Mouse (Mus musculus) gonadal fat pad, adult 2 months (tissue): ENCODE results near the gene Glp2r. TPM values are rescaled to one million over a fixed set of nuclear protein-coding genes. Genes with fewer than 3 reads are reported as not detected.

Experiments used
- DNase-seq: peaks from one replicate; pipeline ENCODE4 v3.0.0-alpha.2; 2012; ENCODE audit warnings: low read depth
- polyA plus RNA-seq: library from polyadenylated mRNA; depleted of rRNA; stranded (reverse); fragments of >200 nt; gene quantifications from 2 replicates; pipeline ENCODE4 v1.2.3, GENCODE M21; 2012

The Glp2r gene
- polyA plus RNA-seq, 1 experiment: 0.07 TPM

GRCm38 (mm10) chr11:67728726-67729125 lies 42.2 kb downstream of the Glp2r start:
- DNase-seq: no peak

GRCm38 (mm10) chr11:67727095-67727494 lies 43.9 kb downstream of the Glp2r start:
- DNase-seq: no peak

GRCm38 (mm10) chr11:67723231-67724013 lies 47.5 kb downstream of the Glp2r start:
- DNase-seq: no peak

- DNase-seq: no peak
Measured at GRCm38 (mm10) chr11:67722399-67723156, 48.4 kb downstream of the Glp2r start.

GRCm38 (mm10) chr11:67721485-67721884 lies 49.5 kb downstream of the Glp2r start:
- DNase-seq: no peak

- DNase-seq: no peak
Measured at GRCm38 (mm10) chr11:67715382-67715781, 55.6 kb downstream of the Glp2r start.

GRCm38 (mm10) chr11:67712976-67713375 lies 58.0 kb downstream of the Glp2r start:
- no peak for DNase-seq

GRCm38 (mm10) chr11:67694703-67695376 lies 76.1 kb downstream of the Glp2r start, which contains the start of gene Rcvrn:
Gene Rcvrn, plus strand, starts transcription at chr11:67695326.
- no peak for DNase-seq

- DNase-seq: no peak
Measured at GRCm38 (mm10) chr11:67686109-67686508, 84.8 kb downstream of the Glp2r start.

- DNase-seq: no peak
Measured at GRCm38 (mm10) chr11:67681871-67682270, 89.1 kb downstream of the Glp2r start.

GRCm38 (mm10) chr11:67679930-67680329 lies 91.0 kb downstream of the Glp2r start:
- DNase-seq: no peak

- no peak for DNase-seq
Measured at GRCm38 (mm10) chr11:67679300-67679699, 91.7 kb downstream of the Glp2r start.

- no peak for DNase-seq
Measured at GRCm38 (mm10) chr11:67675562-67676540, 95.1 kb downstream of the Glp2r start.

GRCm38 (mm10) chr11:67672140-67672539 lies 98.8 kb downstream of the Glp2r start:
- no peak for DNase-seq

GRCm38 (mm10) chr11:67670031-67670430 lies 100.9 kb downstream of the Glp2r start:
- no peak for DNase-seq

- no peak for DNase-seq
Measured at GRCm38 (mm10) chr11:67668460-67669007, 102.4 kb downstream of the Glp2r start.

GRCm38 (mm10) chr11:67667531-67668332 lies 103.2 kb downstream of the Glp2r start:
- peak; percentile 36 for DNase-seq

- no peak for DNase-seq
Measured at GRCm38 (mm10) chr11:67666129-67666528, 104.8 kb downstream of the Glp2r start.

- no peak for DNase-seq
Measured at GRCm38 (mm10) chr11:67664918-67665317, 106.0 kb downstream of the Glp2r start.

- DNase-seq: no peak
Measured at GRCm38 (mm10) chr11:67664261-67664660, 106.7 kb downstream of the Glp2r start.
